Mouse (Mus musculus): Measurements from ENCODE around the gene Slc35b2.

The Slc35b2 gene

DNA sequence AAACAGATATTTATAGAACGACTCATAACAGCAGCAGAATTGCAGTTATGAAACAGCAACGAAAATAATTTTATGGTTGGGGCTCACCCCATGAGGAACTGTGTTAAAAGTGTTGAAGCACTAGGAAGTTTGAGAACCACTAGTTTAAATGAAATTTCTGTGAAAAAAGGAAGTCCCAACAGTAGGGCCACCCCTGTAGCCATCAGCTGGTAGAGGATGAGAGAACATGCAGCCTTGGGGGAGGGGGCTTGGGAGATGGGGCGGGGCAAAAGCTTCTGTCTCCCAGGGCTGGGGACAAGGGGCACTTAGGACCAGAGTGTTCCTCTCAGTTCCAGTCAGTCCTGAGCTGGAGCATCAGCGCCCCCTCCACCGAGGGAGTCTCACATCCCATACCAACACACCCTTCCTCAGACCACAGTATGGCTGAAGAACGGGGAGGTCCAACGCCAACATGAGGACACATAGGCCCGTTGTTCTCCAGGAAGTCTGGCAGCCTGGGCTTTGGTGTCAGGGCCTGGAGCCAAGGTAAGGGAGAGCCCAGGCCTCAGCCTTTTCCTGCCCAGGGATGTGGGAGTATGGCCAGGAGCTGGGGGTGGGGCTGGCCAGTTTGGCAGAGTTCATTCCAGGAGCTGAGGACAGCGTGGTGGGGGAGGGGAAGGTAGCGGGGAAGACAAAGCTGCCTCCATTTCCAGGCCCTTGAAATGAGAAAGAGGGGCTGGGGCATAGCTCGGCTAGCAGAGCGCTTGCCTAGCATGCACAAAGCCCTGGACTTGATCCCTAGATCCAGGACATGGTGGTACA, 20.6 kb downstream of the Slc35b2 start:
- no peak for DNase-seq (ENCODE audit: low spot score)

DNA sequence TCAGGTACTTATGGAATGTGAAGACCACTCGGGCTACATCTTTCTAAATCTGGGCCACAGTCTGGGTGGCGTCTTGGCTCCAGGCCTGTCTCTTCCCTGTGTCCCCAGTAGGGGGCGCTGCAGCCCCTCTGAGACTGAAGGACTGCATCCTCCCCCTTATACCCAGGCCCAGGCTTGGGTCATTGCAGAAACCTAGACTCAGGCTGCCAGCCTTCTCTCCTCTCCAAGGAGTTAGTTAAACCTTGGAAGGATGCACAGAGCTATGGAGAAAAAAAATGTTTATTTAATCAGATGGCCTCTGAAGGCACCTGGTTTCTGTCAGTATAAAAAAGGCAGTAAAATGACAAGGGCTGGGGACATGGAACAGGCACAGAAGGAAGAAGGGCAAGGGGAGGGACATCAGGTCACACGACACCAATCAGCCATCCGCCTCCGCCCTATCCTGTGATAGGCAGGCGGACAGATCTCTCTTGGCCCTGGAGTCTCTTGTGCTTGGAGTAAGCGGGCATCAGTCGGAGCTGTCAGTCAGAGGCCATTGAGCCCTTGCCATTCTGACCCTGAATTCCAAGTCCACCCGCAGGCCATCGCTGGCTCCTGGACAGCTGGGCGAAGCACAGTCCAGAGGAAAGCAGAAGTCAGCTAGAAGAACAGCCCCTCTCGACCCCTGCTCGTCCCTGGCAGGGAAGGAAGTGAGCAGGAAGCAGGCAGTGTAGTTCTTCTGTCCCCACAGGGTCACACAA, 21.4 kb downstream of the Slc35b2 start:
- DNase-seq (ENCODE audit: low spot score): no peak

DNA sequence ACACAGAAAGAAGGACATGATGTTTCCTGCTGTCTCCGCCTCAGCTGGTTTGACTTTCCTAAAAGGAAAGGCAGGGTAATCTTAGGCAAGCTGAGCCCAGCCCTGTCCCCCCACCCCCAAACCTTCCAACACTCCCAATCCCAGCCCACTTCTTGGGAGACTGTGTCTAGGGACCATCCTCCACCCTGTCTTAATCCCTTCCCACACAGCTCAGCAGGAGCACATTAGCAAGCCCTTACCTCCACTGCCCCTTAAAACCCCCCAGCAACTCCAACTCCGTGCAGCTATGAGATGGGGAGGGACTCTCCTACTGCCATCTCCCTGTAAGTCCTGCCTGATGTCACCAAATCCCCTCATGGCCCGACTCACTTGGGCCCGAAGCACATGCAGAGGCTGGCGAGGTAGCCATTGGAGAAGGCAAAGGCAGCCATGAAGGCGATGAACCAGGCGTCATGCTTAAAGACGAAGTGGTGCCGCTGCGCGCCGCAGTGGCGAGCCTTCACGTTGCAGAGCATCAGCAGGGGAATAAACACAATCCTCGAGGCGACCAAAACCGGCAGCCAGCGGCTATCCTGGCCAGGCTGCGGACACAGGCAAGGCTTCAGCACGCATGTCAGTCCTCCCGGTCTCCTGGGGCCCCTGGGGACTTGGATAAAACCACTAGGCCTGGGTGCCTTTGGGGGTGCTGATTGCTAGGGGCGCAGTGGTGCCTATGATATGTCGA, 22.2 kb downstream of the Slc35b2 start:
- DNase-seq (ENCODE audit: low spot score): no peak

DNA sequence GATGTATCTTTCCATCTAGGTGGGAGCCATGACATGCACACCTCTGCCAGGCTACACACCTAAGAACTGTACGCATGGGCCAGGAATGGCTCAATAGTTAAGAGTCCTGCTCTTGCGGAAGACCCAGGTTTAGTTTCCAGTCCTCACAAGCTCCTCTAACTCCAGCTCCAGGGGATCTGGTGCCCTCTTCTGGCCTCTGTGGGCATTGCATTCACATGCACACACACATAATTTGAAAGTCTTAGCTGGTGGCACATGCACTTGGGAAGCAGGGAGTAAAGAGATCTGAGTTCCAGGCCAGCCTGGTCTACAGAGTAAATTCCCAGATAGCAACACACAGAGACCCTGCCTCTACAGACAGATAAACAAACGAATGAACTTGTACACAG, 22.8 kb downstream of the Slc35b2 start:
- DNase-seq (ENCODE audit: low spot score): no peak

DNA sequence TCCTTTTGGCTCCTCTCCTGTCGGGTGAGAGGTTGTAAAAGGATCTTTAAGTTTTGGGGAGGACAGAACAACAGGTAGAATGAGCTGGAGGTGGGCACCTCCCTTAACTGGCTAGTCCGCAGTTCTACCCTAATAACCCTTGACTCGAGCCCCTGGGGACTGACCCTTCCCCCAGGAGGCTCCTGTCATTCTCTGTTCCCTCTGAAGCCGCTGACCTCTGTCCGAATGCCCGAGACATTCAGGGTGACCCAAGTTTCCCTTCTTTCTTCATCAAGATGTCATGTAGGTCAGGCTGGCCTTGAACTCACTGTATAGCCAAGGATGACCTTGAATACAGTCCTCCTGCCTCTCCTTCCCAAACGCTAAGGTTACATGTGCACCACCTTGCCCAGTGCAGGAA, 24.7 kb downstream of the Slc35b2 start:
- DNase-seq (ENCODE audit: low spot score): no peak

DNA sequence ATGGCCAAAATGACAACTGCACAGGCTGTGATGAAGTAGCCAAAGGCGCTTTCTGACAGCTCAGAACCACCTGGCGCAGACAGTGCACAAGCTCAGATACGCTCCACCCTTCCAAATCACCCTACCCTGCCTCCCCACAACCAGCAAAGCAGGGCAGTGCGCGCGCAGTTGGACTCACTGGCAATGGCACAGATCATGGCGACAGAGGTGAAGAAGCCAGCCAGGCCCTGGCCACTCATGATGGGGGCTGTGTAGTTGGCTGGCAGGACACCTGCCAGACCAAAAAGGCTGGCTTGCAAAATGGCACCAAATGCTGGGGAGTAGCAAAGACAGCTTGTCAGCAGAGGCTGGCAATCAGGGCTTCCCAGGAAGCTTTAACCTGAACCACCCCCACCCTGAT, 25.6 kb downstream of the Slc35b2 start:
- no peak for DNase-seq (ENCODE audit: low spot score)

DNA sequence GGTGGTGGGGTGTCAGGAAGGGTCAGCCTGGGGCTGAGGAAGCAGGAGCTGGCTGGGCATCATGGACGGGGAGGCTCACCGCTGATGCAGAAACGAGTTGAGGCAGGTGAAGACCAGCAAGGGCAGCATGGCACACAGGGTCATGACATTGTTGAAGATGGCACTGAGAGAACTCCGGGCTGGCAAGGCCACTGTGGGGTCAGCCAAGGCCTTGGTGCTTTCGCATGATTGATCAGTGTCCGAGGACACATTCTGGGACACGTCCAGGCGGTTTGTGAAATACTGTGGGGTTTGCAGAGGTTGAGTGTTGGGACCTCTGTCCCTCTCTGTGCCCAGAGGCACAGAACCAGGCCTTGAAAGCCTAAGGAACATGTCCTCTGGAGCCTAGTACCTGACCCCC, 26.2 kb downstream of the Slc35b2 start:
- no peak for DNase-seq (ENCODE audit: low spot score)

DNA sequence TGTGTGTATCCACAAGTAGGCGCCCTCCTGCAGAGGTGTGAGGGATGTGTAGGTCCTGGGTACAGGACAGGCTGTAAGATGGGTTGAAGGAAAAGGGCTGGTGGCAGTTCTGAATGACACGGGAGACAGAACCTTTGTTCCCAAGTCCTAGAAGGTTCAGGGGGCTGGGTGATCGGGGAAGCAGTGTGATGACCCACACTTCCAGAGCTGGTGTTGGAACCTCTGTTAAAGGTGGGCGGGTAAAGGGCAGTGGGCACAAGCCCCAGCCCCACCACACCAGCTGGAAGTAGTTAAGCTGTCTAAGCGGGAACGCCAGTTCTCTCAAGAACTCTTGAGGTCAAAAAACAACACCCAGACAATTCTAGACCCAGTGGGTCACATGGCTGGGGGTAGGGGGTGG, 26.7 kb downstream of the Slc35b2 start:
- DNase-seq (ENCODE audit: low spot score): no peak

DNA sequence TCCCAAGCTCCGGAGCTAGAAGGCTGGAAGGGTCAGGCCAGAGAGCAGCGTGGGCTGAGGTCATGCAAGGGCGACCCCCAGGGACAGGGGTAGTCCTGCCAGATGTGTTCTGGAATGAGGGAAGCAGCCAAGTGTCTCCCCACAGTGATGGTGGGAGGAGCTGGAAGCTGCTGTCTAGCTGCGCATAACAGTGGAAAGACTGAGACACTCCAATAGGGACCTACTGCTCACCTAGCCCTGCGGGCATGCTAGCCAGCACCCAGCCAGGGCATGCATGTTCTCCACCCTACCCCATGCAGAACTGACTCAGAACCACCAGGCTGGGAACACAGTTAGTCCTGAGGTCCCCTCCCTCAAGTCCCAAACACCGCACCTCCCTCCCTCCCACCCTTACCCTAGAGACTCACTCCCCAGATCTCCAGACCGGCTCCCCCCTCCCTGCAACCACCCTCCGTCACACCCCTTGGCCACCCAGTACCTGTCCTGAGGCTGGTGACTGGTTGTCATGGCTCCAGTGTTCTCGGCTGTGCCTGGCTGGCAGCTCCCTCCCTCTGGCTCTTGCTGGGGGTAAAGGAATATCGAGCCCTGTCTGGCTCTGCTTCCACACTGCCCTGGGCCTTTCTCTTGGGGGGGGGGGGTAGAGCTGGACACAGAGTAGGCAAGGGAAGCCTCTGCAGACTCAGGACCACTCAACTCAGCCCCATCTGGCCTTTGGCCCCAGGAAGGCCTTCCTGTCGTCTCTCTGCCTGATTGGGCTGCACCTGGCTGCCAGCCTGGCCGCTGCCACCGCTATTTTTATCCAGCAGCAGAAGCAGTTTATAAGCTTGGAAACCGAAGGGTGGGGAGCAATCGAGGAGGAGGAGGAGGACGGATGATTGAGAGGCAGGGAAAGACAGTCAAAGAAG, 28.3 kb downstream of the Slc35b2 start:
- DNase-seq (ENCODE audit: low spot score): no peak

DNA sequence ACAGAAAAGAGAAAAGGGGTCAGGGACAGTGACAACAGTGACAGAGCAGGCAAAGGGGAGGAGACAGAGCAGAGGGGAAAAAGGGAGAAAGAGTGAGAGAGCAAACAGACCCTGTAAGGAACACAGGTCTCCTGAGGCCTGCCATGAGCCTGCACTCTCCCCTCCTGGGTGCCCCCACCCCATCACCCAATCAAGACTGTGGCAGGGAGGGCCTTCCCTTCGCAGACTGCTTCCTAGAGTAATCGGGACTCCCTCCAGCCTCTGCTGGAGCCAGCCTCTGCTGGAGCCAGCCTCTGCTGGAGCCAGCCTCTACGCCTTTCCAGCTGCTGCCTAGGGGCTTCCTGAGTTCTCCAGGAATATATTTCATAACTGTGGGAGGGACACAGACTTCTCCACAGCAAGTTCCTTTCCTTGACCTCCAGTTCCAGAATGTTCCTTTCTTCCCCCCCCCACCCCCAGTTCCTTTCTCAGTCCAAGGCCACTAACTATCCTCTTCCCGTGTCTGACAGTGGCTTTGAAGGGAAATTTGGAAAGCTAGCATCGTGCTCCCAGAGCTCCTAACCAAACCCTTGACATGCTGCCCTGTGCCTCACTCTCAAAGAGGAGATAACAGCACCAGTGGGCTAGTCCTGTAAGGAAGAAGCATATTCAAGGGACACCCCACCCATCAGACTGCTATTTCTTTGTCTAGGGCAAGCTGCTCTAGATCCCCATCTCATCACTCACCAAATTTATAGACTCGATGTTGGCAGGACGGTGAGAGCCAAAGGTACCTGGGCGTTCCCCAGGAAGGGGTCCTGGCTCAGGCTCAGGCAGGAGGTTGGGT, 29.1 kb downstream of the Slc35b2 start:
- DNase-seq (ENCODE audit: low spot score): no peak

DNA sequence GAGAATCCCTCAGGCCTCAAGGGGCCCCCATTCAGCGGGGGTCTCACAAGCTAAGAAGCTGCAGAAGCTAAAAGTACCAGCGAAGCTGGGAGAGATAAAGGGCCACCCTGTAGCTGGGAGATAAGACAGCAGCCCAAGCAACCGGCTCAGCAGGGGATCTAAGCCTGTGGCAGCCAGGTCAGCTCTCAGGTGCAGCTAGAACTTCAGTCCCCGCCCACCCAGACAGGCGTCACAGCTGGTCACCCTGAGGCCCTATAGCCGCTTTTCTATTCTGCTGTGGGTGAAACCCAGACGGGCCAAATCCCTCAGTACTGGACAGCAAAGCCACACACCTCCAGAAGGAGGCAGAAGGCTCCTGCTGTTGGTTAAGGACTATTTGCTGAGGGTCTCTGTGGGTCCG, 29.8 kb downstream of the Slc35b2 start:
- DNase-seq (ENCODE audit: low spot score): no peak

DNA sequence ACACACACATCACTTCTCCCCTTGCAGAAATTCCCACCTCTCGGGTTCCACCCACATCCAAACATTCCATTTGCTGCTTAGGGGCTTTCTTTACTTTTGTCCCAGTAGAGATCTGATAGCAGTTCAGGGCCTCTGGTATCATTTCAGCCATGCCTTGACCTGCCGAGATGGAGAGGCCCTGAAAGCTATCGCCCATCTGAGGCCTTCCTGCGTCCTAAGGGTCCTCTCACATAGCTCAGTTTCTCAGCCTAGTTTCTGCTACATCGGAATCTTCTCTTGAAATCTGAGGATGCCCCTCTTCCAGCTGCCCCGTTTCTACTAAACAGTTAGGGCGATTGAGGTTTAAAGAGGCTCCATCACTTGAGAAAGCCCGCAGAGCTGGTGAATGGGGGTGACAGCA, 30.5 kb downstream of the Slc35b2 start:
- DNase-seq (ENCODE audit: low spot score): no peak

DNA sequence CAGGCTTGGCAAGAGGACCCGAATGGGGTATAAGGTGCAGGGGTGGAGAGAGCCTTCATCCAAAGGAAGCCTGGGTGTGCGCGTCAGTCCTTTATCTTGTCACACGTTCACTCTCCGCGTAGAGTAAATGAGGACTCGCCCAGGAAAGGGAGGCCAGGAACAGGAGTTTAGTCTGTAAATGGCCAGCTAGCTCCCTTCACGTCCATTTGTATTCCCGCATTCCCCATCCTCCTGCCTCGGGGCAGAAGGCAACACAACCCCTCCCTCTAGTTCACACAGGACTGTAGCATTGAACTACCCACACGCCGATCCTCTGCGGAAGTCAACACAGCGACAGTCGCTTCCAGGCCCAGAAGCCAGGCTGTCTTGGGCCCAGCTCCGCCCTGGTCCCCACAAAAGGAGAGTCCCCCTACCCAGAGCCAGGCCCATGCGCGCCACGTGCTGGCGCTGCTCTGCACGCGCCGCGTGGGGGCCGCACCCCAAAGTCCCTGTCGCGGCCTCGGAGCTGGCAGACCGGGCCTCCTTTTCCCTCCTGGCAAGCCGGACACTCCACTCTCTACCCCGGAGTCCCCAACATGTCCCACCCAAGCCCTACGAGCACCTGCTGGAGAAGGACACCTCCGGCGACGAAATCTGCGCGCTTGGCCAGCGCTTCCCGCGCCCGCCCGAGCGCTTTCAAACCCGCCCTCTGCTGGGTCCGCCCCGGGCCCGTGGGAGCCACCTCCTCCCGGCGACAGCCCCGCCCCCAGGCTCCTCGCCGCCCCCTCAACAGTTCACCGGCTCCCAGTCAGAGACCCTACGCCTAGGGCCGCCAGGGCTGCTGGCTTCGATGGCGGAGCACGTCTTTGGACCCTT, 31.4 kb downstream of the Slc35b2 start:
- no peak for DNase-seq (ENCODE audit: low spot score)

DNA sequence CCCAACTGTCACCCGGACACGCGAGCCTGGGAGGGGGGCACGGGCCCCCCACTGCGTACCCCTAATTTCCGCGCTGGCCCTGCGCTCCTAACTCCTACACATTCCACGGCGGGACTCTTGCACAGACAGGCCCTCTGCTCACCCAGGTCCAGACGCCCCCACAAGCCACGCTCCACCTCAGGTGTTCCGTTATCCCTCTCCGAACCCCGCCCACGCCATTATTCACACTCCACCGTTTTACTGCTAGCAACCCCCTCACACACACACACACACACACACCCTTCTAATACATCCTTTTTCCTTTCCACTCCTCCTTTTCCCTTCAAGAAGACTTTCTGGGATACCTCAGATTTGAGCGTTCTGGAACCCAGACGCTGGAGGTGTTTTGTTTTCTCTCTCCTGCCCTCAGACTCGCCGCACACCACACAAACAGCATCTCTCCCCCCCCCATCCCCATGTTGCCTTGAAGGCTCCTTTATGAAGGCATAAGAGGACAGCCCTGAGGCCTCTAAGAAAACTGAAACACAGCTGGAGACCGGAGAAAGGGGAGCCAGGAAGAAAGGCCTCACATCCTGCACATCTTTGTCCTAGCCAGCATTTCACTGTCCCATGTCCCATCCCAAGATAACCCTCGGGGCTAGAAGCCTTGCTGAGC, 32.2 kb downstream of the Slc35b2 start:
- DNase-seq (ENCODE audit: low spot score): no peak

DNA sequence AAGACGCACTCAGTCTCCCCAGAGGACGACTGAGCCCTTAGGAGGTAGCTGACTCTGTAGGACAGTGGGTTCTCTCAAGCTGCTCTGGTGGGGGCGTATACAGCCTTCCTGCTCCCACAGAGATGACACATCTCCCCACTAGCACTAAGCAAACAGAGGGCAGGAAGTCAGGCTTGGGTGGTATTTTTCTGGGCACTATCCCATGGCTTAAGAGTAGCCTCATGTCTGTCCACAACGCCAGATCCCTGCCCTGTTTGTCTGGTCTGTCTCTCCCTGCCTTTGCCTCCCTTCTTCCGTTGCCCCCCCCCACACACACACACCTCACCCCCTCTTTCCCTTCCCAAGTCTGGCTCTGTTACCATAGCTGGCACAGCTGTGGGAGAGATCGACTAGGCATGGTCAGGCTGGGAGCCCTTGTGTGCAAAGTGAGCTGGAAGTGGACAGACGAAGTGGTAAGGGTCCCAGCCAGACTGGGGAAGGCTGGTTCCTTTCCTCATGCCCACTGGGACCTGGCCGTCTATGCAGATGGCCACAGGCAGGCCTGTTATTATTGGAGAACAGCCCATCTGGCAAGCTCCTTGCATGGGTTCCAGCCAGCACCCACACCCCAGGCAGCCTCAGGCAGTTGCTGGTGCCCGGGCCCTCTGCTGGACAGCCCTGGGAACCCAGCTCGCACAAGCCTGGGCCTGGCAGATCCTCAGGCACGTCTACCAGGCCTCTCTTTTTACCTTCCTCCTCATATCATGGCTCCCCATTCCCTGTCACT, 33.1 kb downstream of the Slc35b2 start:
- DNase-seq (ENCODE audit: low spot score): no peak

DNA sequence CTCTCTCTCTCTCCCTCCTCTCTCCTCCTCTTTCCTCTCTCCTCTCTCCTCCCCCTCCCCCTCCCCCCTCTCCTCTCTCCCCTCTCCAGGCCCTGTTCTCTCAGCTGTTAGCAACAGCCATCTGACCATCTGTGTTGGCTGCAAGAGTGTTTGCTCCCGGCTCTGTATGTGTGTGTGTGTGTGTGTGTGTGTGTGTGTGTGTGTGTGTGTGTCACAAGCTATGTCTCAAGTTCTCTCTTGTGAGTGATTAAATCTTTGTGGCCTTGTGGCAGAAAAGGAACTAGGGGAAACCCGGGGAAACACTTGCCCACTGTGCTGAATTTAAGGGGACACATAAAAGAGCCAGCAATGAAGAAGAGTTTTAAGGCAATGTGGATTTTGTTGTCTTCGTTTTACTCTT, 34.1 kb downstream of the Slc35b2 start:
- no peak for DNase-seq (ENCODE audit: low spot score)

DNA sequence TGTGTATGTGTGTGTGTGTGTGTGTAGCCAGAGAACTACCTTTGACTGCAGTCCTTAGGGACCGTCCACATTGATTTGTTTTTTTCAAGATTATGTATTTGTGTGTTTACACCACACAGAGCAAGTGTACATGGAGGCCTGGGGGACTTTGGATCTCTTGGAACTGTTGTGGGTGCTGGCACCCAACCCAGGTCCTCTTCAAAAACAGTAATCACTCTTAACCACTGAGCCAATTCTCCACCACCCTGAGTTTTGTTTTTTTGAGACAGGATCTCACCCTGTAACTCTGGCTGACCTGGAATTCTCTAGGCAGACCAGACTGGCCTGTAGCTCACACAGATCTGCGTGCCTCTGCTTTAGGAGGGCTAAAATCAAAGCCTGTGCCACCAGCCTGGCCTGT, 34.7 kb downstream of the Slc35b2 start:
- DNase-seq (ENCODE audit: low spot score): no peak

DNA sequence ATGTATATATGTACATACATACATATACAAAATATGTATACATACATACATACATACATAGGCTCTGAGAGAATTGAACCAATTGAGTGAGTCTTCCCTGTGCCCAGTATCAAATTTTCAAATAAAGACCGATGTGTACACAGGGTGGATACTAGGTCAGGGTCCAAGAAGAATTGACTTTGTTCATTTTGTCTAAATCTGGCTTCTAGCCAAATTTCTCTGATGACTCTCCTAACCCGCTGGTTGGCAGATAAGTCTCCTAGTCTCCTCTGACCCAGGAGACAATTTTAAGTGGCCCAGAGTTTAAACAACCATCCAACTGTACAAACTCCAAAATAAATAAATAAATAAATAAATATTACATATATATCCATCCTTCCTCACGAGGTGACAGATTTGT, 35.2 kb downstream of the Slc35b2 start:
- DNase-seq (ENCODE audit: low spot score): no peak
